Mouse (Mus musculus) cerebellum, adult 2 months (tissue): ENCODE measurements around the gene Slc22a30. TPM values are rescaled to one million over a fixed set of nuclear protein-coding genes. Genes with fewer than 3 reads are reported as not detected.
"Not testable (repeated sequence)": the region's sequence is repeated elsewhere in the genome, so short reads cannot be mapped to it uniquely, and the experiment has no call there.

ENCODE experiments used
- DNase-seq, 2 experiments: peaks; one replicate each; pipeline ENCODE4 v3.0.0; 2021
- H3K27ac ChIP-seq: fragments of 200-500 bp; 2 replicates; pipeline ENCODE4 v1.5.1; 2012; ENCODE audit warnings: low read length, control low read depth, inconsistent platforms; ENCODE audit not compliant: insufficient read depth
- H3K27me3 ChIP-seq: fragments of 200-500 bp; 2 replicates; pipeline ENCODE4 v1.6.1; 2012; ENCODE audit warnings: inconsistent platforms, mild to moderate bottlenecking, low read length, moderate library complexity; ENCODE audit not compliant: control insufficient read depth, insufficient read depth
- H3K4me1 ChIP-seq: fragments of 200-500 bp; 2 replicates; pipeline ENCODE4 v1.6.1; 2011; ENCODE audit warnings: low read length; ENCODE audit not compliant: control insufficient read depth, insufficient read depth
- H3K4me3 ChIP-seq: fragments of 200-500 bp; replicated peaks from 2 replicates; pipeline ENCODE3; 2011; ENCODE audit warnings: mild to moderate bottlenecking, low read depth, low read length, control low read depth; ENCODE audit not compliant: insufficient read depth
- CTCF ChIP-seq: fragments of 200-500 bp; IDR thresholded peaks from 2 replicates; pipeline ENCODE4 v1.5.1; 2011; ENCODE audit warnings: low read depth, mild to moderate bottlenecking, control low read depth, low read length, moderate library complexity, borderline replicate concordance; ENCODE audit not compliant: insufficient read depth
- POLR2A ChIP-seq: fragments of 200-500 bp; IDR thresholded peaks from 2 replicates; pipeline ENCODE4 v1.6.1; 2011; ENCODE audit warnings: low read length, control low read depth, borderline replicate concordance; ENCODE audit not compliant: insufficient read depth
- WGBS: fragments of 180-500 bp; shearing (Covaris S2); methylation state at CpG from one replicate; pipeline ENCODE4 v1.1.7; 2018; 5-methylcytosine and 5-hydroxymethylcytosine counted together
- polyA plus RNA-seq: library from polyadenylated mRNA; depleted of rRNA; stranded (reverse); fragments of >200 nt; gene quantifications from 2 replicates; pipeline ENCODE4 v1.2.3, GENCODE M21; 2012; rRNA removed

The Slc22a30 gene
- polyA plus RNA-seq = not detected in 2 replicates

DNA sequence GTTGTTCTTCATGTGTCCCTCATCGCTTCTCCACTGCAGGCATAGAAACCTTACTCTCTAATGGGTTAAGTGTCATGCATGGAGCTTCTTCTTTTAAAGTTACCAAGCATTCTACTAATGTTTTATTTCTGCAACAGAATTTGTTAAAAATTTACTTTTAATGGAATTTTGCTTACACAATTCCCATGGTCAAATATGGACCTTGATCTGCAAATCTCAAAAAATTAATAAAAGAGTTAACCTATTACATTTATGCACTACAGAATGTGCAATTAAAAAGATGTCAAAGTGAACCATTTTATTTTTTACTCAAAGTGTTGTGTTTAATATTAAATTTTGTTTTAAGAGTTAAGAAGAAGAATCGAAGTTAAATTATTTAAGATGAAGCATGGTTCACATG lies at the start of gene Slc22a30:
TSS of gene Slc22a30 (minus strand) at position 101 of the 400 bp plus-strand sequence.
- H3K4me1 ChIP-seq, H3K27me3 ChIP-seq, DNase-seq, H3K27ac ChIP-seq, H3K4me3 ChIP-seq: not testable (repeated sequence)
- 88% methylated on average over 1 of the region's 2 CpGs for WGBS

DNA sequence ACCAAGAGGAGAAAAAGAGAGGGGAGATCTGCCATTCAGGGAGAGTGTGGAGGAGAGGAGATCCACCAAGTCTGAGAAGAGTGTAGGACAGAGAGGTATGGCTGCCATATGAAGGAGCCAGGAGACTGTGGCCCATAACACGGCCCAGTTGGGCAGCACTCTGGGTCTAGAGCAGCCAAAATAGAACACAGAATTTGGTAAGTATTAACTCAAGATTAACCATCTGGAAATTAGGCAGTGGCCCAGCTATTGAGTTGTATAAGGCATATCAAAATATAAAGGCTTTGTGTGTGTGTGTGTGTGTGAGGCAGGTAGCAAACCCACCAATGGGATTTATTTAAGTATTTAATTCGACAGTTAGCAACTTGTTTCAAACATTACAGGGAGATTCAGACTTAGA lies 43.4 kb upstream of the Slc22a30 start:
- TF ChIP-seq POLR2A (no peak), CTCF (no peak)
- no peak for DNase-seq
- Histone ChIP-seq H3K4me3 (no peak overlapping the region), H3K27me3 (no peaks in the 10 kb centered on the region), H3K27ac (no peak overlapping the region), H3K4me1 (no peaks in the 10 kb centered on the region)
- WGBS = 56% methylated on average over 2 of the region's 2 CpGs

DNA sequence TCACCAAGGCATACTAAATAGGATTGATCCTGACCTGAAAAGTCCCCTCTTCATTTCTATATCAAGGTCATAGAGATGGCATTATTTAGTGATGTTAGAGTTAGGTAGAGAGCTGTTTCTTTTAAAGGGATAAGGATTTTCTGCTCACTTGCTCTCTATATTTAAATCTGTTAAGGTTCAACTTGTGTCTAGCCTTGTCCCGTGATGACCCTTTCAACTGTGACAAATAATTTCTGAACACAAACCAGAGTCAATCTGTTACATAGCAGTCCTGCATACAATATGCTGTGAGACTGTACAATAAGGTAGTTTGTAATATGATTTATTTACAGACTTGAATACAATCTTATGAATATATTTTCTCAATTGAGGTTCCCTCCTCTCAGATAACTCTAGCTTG lies 42.6 kb upstream of the Slc22a30 start:
- H3K27me3 ChIP-seq = no peaks in the 10 kb centered on the region
- H3K27ac ChIP-seq = no peak overlapping the region
- no peaks in the 10 kb centered on the region for H3K4me1 ChIP-seq
- DNase-seq = no peak
- H3K4me3 ChIP-seq = no peak overlapping the region
- no peak for TF ChIP-seq CTCF
- no peak for TF ChIP-seq POLR2A
- WGBS = 78% methylated on average over 1 of the region's 1 CpGs

DNA sequence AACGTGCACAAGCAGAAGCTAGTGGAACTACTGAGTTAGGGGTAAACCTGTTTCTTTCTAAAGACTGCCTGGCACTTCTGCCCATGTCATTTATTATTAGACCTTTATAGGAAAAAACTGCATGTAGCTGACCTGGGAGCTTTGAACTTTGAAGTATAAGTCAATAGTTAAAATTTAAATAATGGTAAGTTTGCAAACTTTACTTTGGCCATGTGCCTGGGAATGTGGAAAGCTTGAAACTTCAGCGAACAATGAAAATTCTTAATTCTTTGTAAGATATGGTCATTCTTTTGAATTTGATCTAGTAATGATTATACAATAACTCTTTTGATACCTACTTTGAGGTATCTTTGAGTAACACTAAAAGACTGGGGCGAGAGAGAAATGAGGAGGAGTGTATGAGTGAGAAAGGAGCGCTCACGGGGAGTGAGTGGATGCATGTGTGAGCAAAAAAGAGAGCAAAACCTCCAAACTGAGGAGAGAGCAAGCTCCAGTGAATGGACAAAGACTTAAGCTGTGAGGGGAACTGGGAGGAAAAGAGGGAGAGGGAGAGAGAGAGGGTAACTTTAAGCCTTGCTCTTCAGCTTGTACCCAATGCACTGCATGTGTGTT lies 26.2 kb upstream of the Slc22a30 start:
- no peak overlapping the region for H3K27ac ChIP-seq
- TF ChIP-seq CTCF (no peak), POLR2A (no peak)
- H3K4me1 ChIP-seq = no peaks in the 10 kb centered on the region
- DNase-seq = no peak
- WGBS = 78% methylated on average over 5 of the region's 5 CpGs
- H3K27me3 ChIP-seq = no peaks in the 10 kb centered on the region
- no peak overlapping the region for H3K4me3 ChIP-seq

DNA sequence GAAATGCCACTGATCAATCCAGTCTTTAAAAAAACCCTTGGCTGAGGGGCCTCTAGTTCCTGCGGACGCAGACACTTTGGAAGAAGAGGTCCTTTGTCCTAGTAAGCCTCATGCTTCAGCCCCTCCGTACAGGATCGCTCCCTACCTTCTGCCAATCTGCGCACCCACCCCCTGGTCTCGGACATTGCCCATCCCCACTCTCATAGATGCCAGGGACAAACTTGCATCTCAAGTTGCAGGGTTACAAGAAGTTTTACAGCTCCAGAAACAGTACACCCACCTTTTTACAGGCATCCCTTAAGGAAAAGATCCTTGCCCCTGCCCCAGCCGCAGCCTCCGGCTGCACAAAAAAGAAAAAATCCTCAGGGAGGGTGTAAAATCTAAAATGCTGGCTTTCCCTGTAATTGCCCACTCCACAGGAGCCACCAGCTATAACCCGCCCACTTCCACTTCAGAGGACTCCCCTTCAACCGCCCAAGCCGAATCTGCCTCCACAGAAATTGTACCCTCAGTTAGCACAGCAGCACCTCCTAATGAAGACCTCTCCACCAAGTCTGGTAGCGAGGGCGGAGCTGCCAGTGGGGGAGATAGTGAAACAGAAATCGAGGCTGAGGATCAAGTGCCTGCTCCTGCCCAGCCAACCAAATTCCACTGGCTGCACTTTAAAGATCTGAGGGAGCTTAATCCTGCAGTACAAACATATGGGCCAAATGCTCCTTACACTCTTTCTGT lies 2.5 kb upstream of the Slc22a30 start:
- not testable (repeated sequence) for H3K4me1 ChIP-seq, H3K27me3 ChIP-seq, DNase-seq, H3K4me3 ChIP-seq, H3K27ac ChIP-seq
- WGBS = 69% methylated on average over 14 of the region's 14 CpGs

Other genes starting within 250 kb of the Slc22a30 start
- 0.08 and 0.13 TPM in 2 replicates for gene Slc22a29, start 186.2 kb downstream of the Slc22a30 start, polyA plus RNA-seq
- gene Slc22a8, start 186.1 kb upstream of the Slc22a30 start, polyA plus RNA-seq = 18.2 and 19.1 TPM in 2 replicates
- gene Slc22a6, start 212.9 kb upstream of the Slc22a30 start, polyA plus RNA-seq = 2.5 and 3.9 TPM in 2 replicates